Mouse (Mus musculus): ENCODE data around the gene Ssr1.

The Ssr1 gene

DNA sequence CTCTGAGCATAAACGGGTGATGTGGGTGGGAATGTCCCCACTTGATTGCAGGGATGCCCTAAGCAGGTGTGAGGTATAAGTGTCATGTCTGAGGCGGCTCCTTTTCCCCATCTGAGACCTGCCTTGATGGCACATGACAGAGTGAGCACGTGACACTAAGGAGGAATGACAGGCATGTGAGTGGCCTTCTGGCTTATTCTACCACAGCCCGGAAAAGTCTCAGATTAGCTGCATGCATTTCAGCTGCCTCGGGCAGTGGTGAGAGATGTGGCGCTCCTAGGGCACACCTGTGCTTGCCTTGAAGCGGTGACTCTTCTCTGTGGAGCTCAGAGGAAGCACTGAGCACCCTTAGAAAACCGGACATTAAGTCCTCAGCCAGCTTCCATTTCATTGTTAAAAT lies 48.6 kb downstream of the Ssr1 start:
- DNase-seq (ENCODE audit: low spot score), result no peak

DNA sequence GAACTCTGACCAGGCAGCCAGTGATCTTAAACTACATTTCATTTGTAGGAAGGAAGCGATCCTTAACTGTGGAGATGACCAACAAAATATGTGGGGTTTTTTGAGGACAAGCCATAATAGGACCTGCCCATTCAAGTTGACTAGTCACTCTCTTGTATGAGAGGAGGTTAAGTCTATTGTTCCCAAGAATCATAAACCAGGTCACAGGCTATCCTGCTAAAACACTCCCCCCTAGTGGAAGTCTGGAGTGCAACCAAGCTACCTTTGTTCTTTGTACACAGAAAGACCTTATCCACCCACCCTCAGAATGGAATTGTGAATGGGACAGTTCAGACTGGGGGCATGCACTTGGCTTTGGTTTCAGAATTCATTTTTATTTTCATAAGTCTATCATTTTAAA lies 49.7 kb downstream of the Ssr1 start:
- no peak for DNase-seq (ENCODE audit: low spot score)

DNA sequence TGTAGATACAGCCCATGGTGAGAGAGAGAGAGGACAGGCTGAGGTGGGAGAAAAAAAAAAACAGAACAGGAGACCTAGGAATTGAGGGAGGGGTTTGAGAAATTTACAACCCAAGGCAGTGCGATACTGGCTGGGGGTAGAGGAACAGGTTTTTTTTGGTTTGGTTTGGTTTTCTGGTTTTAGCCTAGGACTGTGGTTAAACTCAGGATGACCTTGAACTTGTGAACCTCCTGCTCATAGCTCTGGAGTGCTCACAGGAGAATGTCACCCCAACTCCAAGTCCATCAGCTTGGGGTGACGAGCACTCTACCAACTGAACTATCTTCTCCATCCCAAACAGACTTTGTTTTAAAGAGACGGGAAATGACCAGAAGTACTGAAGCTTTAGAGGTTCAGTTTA lies 50.6 kb downstream of the Ssr1 start:
- DNase-seq (ENCODE audit: low spot score), result no peak

DNA sequence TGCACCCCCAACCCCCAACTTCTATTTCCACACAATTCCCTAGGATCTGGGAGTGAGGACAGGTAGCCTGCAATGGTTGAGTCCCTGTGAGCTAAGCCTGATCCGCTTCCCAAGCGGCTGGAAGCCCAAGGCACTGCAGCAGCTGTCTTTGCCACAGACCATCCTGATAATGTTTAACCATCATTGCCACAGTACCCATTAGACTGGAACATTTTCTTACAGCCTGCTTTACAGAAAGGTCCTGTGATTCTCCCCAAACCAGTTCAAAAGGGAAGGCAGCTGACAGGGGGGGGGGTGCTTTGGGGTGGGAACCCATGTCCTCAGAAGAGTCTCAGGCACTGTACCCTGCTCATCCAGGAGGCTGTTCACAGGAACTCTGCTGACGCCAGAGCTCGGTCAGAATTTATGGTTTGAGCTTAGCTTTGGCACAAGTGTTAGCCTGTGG lies 51.1 kb downstream of the Ssr1 start:
- no peak for DNase-seq (ENCODE audit: low spot score)

DNA sequence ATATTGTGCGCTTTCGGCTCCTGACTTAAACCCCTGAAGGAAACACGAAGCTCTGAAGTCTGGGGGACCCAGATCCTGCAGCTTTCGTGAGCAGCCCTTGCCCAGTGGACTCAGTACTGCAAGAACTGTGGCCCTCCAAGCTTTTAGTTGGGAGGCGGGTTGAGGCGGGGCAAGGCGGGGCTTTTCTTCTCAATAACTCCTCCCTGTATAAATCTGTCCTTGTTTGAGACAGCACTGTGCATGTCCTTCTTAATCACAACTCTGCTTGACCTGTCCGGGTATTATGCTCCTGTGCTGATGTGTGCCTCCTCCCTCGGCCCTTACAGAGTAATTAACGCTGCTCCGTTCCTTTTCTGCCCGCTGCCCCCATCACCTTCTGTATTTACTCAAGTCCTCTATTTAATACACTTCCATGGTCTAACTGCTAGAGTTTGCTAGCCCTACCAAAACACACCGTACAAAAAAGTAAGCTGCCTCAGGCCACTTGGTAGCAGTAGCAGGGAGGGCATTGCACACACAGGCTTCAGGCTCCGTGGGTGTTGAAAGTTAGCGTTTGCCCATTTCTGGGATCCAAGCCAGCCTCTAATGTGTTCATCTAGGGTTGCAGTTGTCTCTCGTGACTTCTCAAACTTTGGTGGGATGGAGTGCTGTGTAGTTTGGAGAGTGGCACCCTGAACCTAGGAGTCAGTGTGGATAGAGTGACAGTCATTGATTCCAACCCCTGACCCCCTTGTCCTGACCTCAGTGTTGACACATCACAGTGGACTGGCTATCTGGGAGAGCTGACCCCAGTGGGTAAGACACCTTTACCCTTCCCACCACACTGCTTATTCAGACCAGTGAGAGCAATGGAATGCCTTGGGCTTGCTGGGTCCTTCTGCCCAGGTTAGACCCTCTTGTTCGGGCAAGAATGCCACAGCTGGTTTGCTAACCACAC lies 51.8 kb downstream of the Ssr1 start:
- no peak for DNase-seq (ENCODE audit: low spot score)

DNA sequence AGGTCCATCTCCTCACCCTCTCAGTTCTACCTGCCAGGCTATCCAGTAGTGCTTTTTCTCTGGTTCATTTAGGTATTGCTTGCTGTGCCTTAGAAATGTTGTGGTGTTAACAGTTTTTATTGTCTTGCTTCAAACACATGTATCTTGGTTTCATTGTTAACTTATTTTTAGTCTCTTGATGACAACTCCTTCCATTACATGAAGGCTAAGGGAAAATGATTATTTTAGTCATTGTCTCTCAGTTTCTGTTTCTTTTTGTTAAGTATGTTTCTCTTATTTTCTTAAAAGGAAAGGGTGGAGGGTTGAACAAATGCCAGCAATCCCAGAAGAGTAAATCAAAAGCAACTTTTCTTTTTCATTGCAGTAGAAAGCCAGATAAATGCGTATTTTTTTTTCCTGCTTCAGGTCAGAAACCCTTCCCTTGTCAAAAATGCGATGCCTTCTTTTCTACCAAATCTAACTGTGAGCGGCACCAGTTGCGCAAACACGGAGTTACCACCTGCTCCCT lies 52.8 kb downstream of the Ssr1 start:
- no peak for DNase-seq (ENCODE audit: low spot score)

DNA sequence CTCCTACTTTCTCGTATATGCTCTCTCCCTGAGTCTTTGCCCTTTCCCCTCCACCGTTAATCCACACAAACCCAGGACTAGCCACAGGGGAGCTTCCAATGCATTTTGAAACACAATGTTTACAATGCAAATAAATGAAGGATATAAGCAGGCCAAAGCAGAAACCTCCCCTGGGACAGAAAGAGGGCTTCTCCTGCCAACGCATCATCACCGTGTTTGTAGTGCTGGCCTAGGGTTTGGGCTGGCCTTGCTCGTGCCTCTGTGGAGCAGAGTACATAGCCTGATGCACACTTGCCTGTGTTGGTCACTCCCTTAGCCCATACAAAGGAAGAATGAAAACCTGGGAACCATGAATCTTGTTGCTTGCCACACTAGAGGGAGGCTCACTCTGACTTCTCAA lies 53.4 kb downstream of the Ssr1 start:
- no peak for DNase-seq (ENCODE audit: low spot score)

DNA sequence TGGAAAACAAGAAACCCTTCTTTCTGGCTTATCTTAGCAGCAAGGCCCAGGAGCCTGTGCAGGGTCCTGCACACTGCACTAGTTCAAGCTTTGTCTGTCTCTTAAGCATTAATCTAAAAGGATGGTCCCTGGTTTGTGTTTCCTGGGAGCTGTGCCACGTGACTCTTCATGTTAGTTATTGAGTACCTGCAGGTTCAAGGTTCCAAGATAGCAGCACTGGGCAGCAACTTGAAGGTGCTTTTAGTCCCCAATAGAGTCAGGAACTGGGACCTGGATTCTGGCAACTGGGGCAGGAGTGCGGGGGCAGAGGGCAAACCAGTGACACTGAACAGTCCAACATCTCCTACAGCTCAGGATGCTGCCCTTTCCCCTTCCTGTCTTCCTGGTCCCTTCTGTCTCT lies 53.9 kb downstream of the Ssr1 start:
- no peak for DNase-seq (ENCODE audit: low spot score)

DNA sequence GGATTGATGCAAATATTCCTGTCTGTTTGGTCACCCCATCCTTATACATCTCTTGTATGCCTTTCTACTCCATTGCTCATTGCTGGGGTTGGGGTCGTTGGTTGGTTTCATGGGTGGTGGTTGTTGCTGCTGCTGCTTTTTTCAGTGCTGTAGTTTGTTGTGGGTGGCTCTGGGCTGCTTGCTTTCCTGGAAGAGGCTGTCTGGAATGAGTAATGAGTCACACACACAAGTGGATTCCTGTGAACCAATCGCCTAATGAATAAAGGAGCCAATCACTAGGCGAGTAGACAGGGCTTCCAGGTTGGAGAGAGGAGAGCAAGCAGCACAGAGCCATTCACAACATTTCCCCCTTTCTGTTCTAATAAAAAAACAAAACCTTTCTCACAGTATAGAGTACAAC lies 57.7 kb downstream of the Ssr1 start:
- no peak for DNase-seq (ENCODE audit: low spot score)

DNA sequence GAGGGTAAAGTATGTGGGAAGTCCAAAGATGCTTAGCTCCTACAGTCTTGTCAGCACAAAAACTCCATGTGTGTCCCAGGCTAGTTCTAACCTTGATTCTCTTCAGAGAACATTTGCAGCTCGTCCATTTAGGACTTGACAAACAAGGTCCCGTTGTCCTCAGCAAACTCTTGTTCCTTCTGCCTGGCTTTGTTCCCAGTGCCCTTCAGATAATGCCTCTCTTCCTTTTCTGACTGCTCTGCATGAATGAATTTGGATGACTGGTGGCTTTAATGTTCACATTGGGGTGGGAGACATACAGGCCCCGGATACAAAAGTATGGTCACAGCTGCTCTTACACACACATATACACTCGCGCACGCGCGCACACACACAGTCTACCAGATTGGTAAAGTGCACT lies 59.1 kb downstream of the Ssr1 start:
- DNase-seq (ENCODE audit: low spot score), result peak; percentile 57

DNA sequence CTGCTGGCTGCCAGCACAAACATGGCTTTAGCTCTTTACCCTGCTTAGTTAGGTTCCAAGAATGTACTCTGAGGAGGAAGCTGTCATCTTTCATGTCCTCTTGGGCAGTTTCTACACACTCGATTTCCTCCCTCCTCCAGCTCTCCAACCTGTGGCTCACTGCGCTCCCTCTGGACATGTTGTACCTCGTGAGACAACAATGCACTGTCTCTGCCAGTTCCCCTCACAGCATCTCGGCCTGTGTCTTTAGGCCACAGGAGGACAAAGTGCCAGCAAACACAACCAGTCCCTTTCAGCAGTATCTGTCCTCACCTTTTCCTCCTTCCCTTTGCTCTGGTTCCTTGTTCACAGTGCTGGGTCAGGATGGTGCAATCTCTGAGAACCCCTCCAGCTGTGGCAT lies 59.9 kb downstream of the Ssr1 start:
- DNase-seq (ENCODE audit: low spot score), result no peak

DNA sequence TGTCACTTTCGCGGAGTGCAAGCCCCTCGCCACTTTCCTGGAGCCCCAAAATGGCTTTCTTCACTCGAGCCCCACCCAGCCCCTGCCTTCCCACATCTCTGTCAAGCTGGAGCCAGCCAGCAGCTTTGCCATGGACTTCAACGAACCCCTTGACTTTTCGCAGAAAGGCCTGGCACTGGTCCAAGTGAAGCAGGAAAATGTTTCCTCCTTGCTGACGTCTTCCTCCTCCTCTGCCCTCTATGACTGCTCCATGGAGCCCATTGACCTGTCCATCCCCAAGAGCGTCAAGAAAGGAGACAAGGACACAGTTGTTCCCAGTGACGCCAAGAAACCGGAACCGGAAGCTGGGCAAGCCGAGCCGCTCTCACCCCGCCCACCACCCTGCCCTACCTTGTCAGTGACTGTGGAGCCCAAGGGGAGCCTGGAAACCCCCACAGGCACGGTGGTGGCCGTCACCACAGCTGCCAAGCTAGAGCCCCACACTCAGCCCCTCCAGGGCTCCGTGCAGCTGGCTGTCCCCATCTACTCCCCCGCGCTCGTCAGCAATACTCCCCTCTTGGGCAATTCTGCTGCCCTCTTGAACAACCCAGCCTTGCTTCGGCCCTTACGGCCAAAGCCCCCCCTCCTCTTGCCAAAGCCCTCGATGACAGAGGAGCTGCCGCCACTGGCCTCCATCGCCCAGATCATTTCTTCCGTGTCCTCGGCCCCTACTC lies 62.7 kb downstream of the Ssr1 start:
- DNase-seq (ENCODE audit: low spot score), result peak; percentile 62

DNA sequence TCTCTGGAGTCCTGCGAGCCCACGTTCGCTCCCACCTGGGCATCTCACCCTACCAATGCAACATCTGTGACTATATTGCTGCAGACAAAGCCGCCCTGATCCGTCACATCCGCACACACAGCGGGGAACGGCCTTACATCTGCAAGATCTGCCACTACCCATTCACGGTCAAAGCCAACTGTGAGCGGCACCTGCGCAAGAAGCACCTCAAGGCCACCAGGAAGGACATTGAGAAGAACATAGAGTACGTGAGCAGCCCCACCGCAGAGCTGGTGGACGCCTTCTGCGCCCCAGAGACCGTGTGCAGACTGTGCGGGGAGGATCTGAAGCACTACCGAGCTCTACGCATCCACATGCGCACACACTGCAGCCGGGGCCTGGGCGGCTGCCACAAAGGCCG lies 63.4 kb downstream of the Ssr1 start:
- no peak for DNase-seq (ENCODE audit: low spot score)

DNA sequence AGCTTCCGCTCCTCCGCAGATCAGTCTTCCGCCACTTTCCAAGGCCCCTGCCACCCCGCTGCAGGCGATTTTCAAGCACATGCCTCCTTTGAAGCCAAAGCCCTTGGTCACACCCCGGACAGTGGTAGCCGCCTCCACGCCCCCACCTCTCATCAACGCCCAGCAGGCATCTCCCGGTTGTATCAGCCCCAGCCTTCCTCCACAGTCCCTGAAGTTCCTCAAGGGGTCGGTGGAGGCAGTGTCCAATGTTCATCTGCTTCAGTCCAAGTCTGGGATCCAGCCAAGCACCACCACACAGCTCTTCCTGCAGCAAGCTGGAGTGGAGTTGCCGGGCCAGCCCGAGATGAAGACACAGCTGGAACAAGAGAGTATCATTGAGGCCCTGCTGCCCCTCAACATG lies 63.9 kb downstream of the Ssr1 start:
- peak; percentile 54 for DNase-seq (ENCODE audit: low spot score)

DNA sequence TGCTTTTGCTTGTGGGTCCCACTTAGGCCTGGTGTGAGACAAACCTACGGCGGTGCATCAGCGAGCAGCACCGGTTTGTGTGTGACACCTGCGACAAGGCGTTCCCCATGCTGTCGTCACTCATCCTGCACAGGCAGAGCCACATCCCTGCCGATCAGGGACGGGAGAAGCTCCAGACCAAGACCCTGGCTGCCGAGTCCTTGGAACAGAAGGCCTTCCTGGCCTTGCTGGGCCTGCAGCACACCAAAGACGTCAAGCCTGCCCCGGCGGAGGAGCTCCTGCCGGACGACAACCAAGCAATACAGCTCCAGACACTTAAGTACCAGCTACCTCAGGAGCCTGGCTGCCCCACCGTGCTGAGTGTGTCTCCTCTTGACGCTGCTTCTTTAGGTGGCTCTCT lies 64.5 kb downstream of the Ssr1 start:
- no peak for DNase-seq (ENCODE audit: low spot score)

DNA sequence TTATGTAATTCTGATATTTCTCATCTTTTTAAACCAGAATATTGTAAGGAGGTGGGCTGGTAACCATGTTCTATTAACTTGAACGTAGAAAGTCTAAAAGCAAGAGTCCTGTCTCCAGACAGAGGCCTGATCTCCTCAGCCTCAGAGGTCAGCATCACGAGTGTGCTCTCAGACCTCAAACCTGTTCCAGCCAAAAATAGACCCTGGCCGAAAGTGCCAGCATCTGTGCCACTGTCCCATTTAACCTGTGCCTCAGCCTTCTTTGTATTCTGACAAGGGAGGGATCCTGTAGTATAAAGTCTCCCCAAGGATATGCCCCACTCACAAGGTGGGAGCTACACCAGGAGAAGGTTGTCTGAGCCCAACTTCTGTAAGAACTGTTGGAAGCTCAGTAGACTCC lies 67.6 kb downstream of the Ssr1 start:
- no peak for DNase-seq (ENCODE audit: low spot score)

DNA sequence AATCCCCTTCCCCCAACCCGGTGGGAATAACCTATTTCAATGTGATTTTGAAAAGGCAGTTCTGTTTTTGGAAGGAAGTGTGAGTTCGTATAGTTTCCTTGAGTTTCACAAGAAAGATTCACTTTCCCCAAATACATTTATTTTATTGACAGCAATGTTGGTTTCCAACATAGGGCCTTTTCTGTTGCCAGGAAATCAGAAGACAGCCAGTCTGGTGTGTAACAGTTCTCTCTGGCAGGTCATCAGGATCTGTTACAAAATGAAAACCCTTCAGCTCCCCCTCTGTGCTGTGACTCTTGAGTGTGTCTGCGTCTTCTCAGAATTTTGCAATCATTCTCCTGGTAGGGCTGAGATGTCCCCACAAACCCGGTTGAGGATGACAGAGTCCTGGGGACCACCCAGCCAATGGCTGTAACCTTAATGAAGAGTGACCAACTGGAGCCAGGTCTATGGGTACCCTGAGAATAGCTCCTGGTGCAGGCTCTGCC lies 69.5 kb downstream of the Ssr1 start:
- DNase-seq (ENCODE audit: low spot score), result no peak

DNA sequence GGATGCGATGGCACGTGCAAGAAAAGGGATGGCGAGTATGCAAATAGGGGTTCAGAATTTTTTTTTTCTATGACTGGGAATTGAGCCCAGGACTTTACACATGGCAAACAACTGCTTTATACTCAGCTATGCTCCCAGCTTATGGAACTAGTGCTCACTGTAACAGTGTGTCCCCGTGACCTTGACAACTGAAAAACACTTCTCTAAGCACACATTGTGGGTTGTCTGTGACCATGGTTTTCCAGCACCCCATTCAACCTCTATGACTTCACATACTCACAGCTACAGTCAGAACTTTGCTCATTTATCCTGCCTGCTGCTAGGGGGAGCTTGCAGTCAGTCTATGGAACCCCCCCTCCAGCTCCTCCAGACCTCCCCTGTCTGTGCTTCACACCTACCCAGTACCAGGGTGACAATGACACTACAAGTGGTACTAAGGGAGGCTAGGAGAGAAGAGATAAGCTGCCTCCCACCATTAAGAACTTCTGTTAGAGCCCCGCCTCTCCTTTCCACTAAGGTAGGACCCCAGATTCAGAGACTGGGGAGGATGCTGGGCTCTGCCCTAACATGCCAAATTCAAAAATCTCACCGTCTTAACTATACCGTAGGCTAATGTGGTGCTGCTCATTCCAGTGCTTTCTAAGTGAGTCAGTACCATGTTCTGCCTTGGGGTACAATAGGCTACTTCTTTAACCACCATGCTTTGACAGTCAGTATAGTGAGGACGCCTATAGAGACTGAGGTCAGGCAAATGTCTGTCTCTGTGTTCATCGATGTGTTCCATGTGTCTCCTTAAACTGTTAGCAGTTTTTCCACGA lies 70.2 kb downstream of the Ssr1 start:
- no peak for DNase-seq (ENCODE audit: low spot score)

DNA sequence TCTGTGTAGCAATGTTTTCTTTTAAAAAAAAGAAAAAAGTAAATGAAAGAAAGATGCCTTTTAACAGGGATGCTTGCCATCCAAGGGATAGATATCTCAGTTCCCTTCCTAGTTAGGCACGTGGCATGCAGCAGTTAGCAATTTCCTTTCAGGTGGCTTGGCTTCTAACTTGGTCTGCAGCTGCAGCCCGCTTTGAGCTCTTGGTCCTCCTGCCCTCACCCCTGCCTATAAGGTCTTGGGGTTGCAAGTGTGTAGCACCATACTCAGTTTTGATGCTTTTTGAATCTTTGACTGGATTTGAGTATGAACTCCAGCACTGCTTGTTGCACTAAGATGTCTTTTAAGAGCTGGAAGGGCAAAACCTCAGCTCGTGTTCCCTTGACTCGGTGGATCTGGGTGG lies 70.9 kb downstream of the Ssr1 start:
- DNase-seq (ENCODE audit: low spot score), result no peak

DNA sequence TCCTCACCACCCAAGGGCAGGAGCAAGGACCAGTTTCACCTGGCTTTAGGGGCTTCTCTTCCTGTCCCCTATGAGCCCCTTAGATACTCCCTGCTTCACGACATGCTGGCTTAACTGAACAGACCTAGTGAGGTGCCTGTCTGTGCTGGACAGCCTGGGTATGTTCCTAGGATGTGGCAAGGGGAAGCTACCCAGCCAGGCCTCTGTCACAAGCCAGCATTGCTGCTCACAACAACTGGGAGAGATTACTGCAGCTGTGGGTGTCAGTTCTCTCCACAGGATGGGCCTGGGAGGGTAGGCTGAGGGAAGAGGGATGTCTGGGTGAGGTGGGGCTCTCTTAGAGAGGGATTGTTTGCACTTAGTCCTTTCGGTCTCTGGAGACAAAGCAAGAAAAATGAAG lies 73.3 kb downstream of the Ssr1 start:
- no peak for DNase-seq (ENCODE audit: low spot score)

DNA sequence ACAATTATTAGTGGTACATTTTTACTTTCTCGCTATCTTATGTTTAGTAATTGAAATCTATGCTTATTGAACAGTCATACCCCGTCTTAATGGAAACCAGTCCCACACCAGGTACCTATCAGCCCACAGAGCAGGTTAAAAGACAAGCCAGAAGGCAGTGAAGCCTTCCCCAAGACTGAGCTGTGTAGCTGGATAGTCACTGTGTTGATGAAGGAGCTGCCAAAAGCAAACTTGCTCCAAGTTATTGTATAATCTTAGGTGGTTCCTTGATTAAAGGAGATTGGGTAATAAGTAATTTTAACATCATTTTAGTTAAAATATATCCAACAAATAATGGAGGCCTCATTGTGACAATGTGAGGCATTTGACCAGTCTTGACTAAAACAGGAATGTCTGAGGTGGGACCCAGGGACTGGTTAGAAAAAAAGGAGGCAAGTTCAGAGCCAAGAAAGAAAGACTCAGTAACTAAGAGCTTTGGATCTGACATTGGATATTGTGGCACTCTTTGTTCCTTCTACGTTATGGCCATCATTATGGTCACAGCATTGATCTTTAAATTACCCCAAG lies 74.2 kb downstream of the Ssr1 start:
- no peak for DNase-seq (ENCODE audit: low spot score)

Data from testis, postnatal 10 days (tissue).